Mouse (Mus musculus) gastrocnemius, adult 8-10 months (tissue): ENCODE results near the gene Olfr204. TPM values are rescaled to one million over a fixed set of nuclear protein-coding genes. Genes with fewer than 3 reads are reported as not detected.
"Not testable (repeated sequence)": the region's sequence is repeated elsewhere in the genome, so short reads cannot be mapped to it uniquely, and the experiment has no call there.

Experiments used
- DNase-seq, 2 experiments: peaks; one replicate each; pipeline ENCODE4 v3.0.0; 2022; ENCODE audit warnings: low spot score in 2 of 2
- total RNA-seq, 4 experiments: library from RNA; stranded (reverse); gene quantifications; 2 replicates each; pipeline ENCODE4 v1.2.4; 2022

The Olfr204 gene
- total RNA-seq, result not detected

- DNase-seq, result no peak
These were observed at the start of gene Olfr204 for GRCm38 (mm10) chr16:59318148-59318547. TSS of gene Olfr204 (minus strand) at chr16:59318248.

- no peak for DNase-seq
These were observed 45.8 kb upstream of the Olfr204 start, which contains the start of gene Olfr209 for GRCm38 (mm10) chr16:59363893-59364292. TSS of gene Olfr209 (minus strand) at chr16:59363993.

- no peak for DNase-seq
These were observed 31.1 kb upstream of the Olfr204 start, which contains the start of gene Olfr206 for GRCm38 (mm10) chr16:59349146-59349545. TSS of gene Olfr206 (minus strand) at chr16:59349246.

GRCm38 (mm10) chr16:59331038-59331437, 13.0 kb upstream of the Olfr204 start, which contains the start of gene Olfr205:
TSS of gene Olfr205 (minus strand) at chr16:59331138.
- no peak for DNase-seq

GRCm38 (mm10) chr16:59323262-59323661, 5.2 kb upstream of the Olfr204 start:
- not testable (repeated sequence) for DNase-seq

- no peak for DNase-seq
These were observed 19.5 kb downstream of the Olfr204 start, which contains the start of gene Olfr203 for GRCm38 (mm10) chr16:59298581-59298980. TSS of gene Olfr203 (plus strand) at chr16:59298881.

GRCm38 (mm10) chr16:59287576-59287975, 30.5 kb downstream of the Olfr204 start:
- DNase-seq, result not testable (repeated sequence)

GRCm38 (mm10) chr16:59286693-59287092, 31.4 kb downstream of the Olfr204 start, which contains the start of gene Olfr202:
TSS of gene Olfr202 (minus strand) at chr16:59286793.
- no peak for DNase-seq

- DNase-seq, result no peak
These were observed 34.6 kb downstream of the Olfr204 start for GRCm38 (mm10) chr16:59283476-59283875.

GRCm38 (mm10) chr16:59280542-59280941, 37.5 kb downstream of the Olfr204 start:
- no peak for DNase-seq

- DNase-seq, result not testable (repeated sequence)
These were observed 45.5 kb downstream of the Olfr204 start, which contains the start of gene Olfr201 for GRCm38 (mm10) chr16:59272532-59272931. TSS of gene Olfr201 (minus strand) at chr16:59272632.

GRCm38 (mm10) chr16:59269097-59269496, 49.0 kb downstream of the Olfr204 start:
- DNase-seq, result not testable (repeated sequence)

Other genes starting within 250 kb of the Olfr204 start
- gene Olfr190, start 240.2 kb downstream of the Olfr204 start, total RNA-seq, result not detected
- gene Olfr191, start 228.4 kb downstream of the Olfr204 start, total RNA-seq, result not detected
- gene Olfr193, start 206.4 kb downstream of the Olfr204 start, total RNA-seq, result not detected
- not detected for gene Olfr194, start 197.2 kb downstream of the Olfr204 start, total RNA-seq
- not detected for gene Olfr195, start 171.2 kb downstream of the Olfr204 start, total RNA-seq
- not detected for gene Olfr196, start 147.8 kb downstream of the Olfr204 start, total RNA-seq
- not detected for gene Olfr198, start 114.7 kb downstream of the Olfr204 start, total RNA-seq
- gene Olfr199, start 98.5 kb downstream of the Olfr204 start, total RNA-seq, result not detected
- not detected for gene Olfr201, start 45.6 kb downstream of the Olfr204 start, total RNA-seq
- not detected for gene Olfr202, start 31.5 kb downstream of the Olfr204 start, total RNA-seq
- not detected for gene Olfr203, start 19.4 kb downstream of the Olfr204 start, total RNA-seq
- not detected for gene Olfr205, start 12.9 kb upstream of the Olfr204 start, total RNA-seq
- not detected for gene Olfr206, start 31.0 kb upstream of the Olfr204 start, total RNA-seq
- gene Olfr209, start 45.7 kb upstream of the Olfr204 start, total RNA-seq, result not detected
- not detected for gene Gabrr3, start 89.1 kb upstream of the Olfr204 start, total RNA-seq
- gene Riox2, start 153.5 kb upstream of the Olfr204 start, total RNA-seq, result 10 to 100 TPM; 12.5 to 13.7 (median 12.8) TPM